Mouse (Mus musculus) ES-Bruce4 (cell line): ENCODE results near the gene Otof. TPM values are rescaled to one million over a fixed set of nuclear protein-coding genes. Genes with fewer than 3 reads are reported as not detected.

Source experiments
- H3K27ac ChIP-seq: 2 replicates; pipeline ENCODE4 v1.5.1; 2012; ENCODE audit warnings: low read length, inconsistent platforms; ENCODE audit not compliant: insufficient read depth
- H3K27me3 ChIP-seq: 2 replicates; pipeline ENCODE4 v1.6.1; 2012; ENCODE audit warnings: mild to moderate bottlenecking, low read length, inconsistent platforms; ENCODE audit not compliant: control insufficient read depth, poor library complexity, insufficient read depth, severe bottlenecking
- H3K36me3 ChIP-seq: 2 replicates; pipeline ENCODE4 v1.6.1; 2012; ENCODE audit warnings: inconsistent platforms, mild to moderate bottlenecking, low read length, moderate library complexity; ENCODE audit not compliant: control insufficient read depth, poor library complexity, insufficient read depth, severe bottlenecking
- H3K4me1 ChIP-seq: one replicate; pipeline ENCODE4 v1.8.1; 2011; ENCODE audit warnings: low read length; ENCODE audit not compliant: control insufficient read depth, insufficient read depth
- H3K4me3 ChIP-seq: 2 replicates; pipeline ENCODE4 v1.5.1; 2011; ENCODE audit warnings: low read depth, mild to moderate bottlenecking, low read length
- H3K9ac ChIP-seq: 2 replicates; pipeline ENCODE4 v1.6.1; 2012; ENCODE audit warnings: low read depth, mild to moderate bottlenecking, inconsistent platforms; ENCODE audit not compliant: poor library complexity, severe bottlenecking
- H3K9me3 ChIP-seq: replicated peaks from 2 replicates; pipeline ENCODE4 v1.6.1; 2012; ENCODE audit warnings: mild to moderate bottlenecking, low read length, inconsistent platforms; ENCODE audit not compliant: control insufficient read depth, poor library complexity, insufficient read depth, severe bottlenecking
- CTCF ChIP-seq: IDR thresholded peaks from one replicate; pipeline ENCODE4 v1.8.1; 2011; ENCODE audit warnings: low read depth, low read length
- EP300 ChIP-seq: IDR thresholded peaks from 2 replicates; pipeline ENCODE4 v1.6.1; 2011; ENCODE audit warnings: low read depth, low read length; ENCODE audit not compliant: insufficient read depth
- POLR2A ChIP-seq: IDR thresholded peaks from one replicate; pipeline ENCODE4 v1.8.1; 2011; ENCODE audit warnings: low read length; ENCODE audit not compliant: insufficient read depth
- polyA plus RNA-seq: library from polyadenylated mRNA; stranded (reverse); fragments of >200 nt; gene quantifications from 2 replicates; pipeline ENCODE4 v1.2.4, GENCODE M21; 2011; ENCODE audit warnings: low read depth; ENCODE audit not compliant: missing spikeins, insufficient read depth, insufficient read length

Gene Otof
- polyA plus RNA-seq, 1 experiment: not detected

GRCm38 (mm10) chr5:30456056-30456455, 5.7 kb downstream of the Otof start:
- Histone ChIP-seq H3K9me3 (no peaks in the 10 kb centered on the region), H3K27me3 (no peaks in the 10 kb centered on the region), H3K27ac (no peak overlapping the region), H3K4me1 (no peaks in the 10 kb centered on the region), H3K36me3 (no peaks in the 10 kb centered on the region), H3K4me3 (no peak overlapping the region), H3K9ac (no peak overlapping the region)
- TF ChIP-seq CTCF (no peak), POLR2A (no peak), EP300 (no peak)

GRCm38 (mm10) chr5:30444327-30444895, 17.3 kb downstream of the Otof start:
- no peak for TF ChIP-seq EP300
- TF ChIP-seq POLR2A: no peak
- TF ChIP-seq CTCF: no peak
- Histone ChIP-seq H3K4me1 (no peaks in the 10 kb centered on the region), H3K36me3 (no peaks in the 10 kb centered on the region), H3K4me3 (no peak overlapping the region), H3K9ac (no peak overlapping the region), H3K27me3 (no peaks in the 10 kb centered on the region), H3K9me3 (no peaks in the 10 kb centered on the region), H3K27ac (no peak overlapping the region)

- H3K36me3 ChIP-seq: no peaks in the 10 kb centered on the region
- no peak for TF ChIP-seq POLR2A
- TF ChIP-seq CTCF: peak; percentile 29
- no peaks in the 10 kb centered on the region for H3K4me1 ChIP-seq
- no peak overlapping the region for H3K27ac ChIP-seq
- no peaks in the 10 kb centered on the region for H3K27me3 ChIP-seq
- no peaks in the 10 kb centered on the region for H3K9me3 ChIP-seq
- no peak overlapping the region for H3K4me3 ChIP-seq
- no peak overlapping the region for H3K9ac ChIP-seq
Measured at GRCm38 (mm10) chr5:30442196-30442595, 19.5 kb downstream of the Otof start.

- Histone ChIP-seq H3K4me1 (no peaks in the 10 kb centered on the region), H3K36me3 (no peaks in the 10 kb centered on the region), H3K9ac (no peak overlapping the region), H3K27ac (no peak overlapping the region), H3K4me3 (no peak overlapping the region), H3K9me3 (no peaks in the 10 kb centered on the region), H3K27me3 (no peaks in the 10 kb centered on the region)
- TF ChIP-seq CTCF: no peak
- TF ChIP-seq EP300: no peak
- no peak for TF ChIP-seq POLR2A
Measured at GRCm38 (mm10) chr5:30440308-30440906, 21.3 kb downstream of the Otof start.

- Histone ChIP-seq H3K4me1 (no peaks in the 10 kb centered on the region), H3K36me3 (no peaks in the 10 kb centered on the region), H3K9ac (no peak overlapping the region), H3K4me3 (no peak overlapping the region), H3K27ac (no peak overlapping the region), H3K27me3 (no peaks in the 10 kb centered on the region), H3K9me3 (no peaks in the 10 kb centered on the region)
- TF ChIP-seq CTCF (peak; percentile 19), POLR2A (no peak), EP300 (no peak)
Measured at GRCm38 (mm10) chr5:30438931-30439330, 22.8 kb downstream of the Otof start.

- Histone ChIP-seq H3K9ac (no peak overlapping the region), H3K4me1 (peaks cover 2% of the 10 kb centered on the region), H3K27ac (no peak overlapping the region), H3K27me3 (no peaks in the 10 kb centered on the region), H3K9me3 (no peaks in the 10 kb centered on the region), H3K4me3 (no peak overlapping the region), H3K36me3 (no peaks in the 10 kb centered on the region)
- TF ChIP-seq POLR2A (no peak), EP300 (no peak), CTCF (no peak)
Measured at GRCm38 (mm10) chr5:30427406-30427805, 34.3 kb downstream of the Otof start.
